Mouse (Mus musculus): ENCODE data around the gene Smad6.

GRCm38 (mm10) chr9:63999194-63999593, 22.7 kb downstream of the Smad6 start:
- TF ChIP-seq CTCF (IDR thresholded peaks at IDR 0.05; ENCODE audit: low read depth): no peak
- no peak for TF ChIP-seq EP300 (IDR thresholded peaks at IDR 0.05; ENCODE audit: low read depth)
